Mouse (Mus musculus) CH12.LX (cell line): ENCODE data around the gene Ctc1. TPM values are rescaled to one million over a fixed set of nuclear protein-coding genes. Genes with fewer than 3 reads are reported as not detected.

Source experiments
- DNase-seq: peaks from one replicate; pipeline ENCODE4 v3.0.0-alpha.2; 2013; ENCODE audit errors: extremely low read depth
- H3K27ac ChIP-seq: 2 replicates; pipeline ENCODE4 v1.5.1; 2012; ENCODE audit warnings: low read depth, mild to moderate bottlenecking, control low read depth, moderate library complexity; ENCODE audit not compliant: insufficient read depth
- H3K27me3 ChIP-seq: replicated peaks from 2 replicates; pipeline ENCODE3; 2012; ENCODE audit warnings: inconsistent platforms
- H3K36me3 ChIP-seq, 2 experiments: replicated peaks in 1 of 2; 2 replicates each; pipeline versions ENCODE3 to v1.6.1; 2012; ENCODE audit warnings: inconsistent platforms in 1 of 2, low read length in 1 of 2, mild to moderate bottlenecking in 1 of 2, mixed read lengths in 1 of 2, moderate library complexity in 1 of 2; ENCODE audit not compliant: control insufficient read depth in 1 of 2, insufficient read depth in 1 of 2
- H3K4me1 ChIP-seq, 2 experiments: 2 replicates each; pipeline ENCODE4 v1.6.1; 2012; ENCODE audit warnings: inconsistent platforms in 1 of 2, moderate library complexity in 1 of 2; ENCODE audit not compliant: insufficient read depth in 2 of 2, control insufficient read depth in 1 of 2
- H3K4me2 ChIP-seq: 2 replicates; pipeline ENCODE4 v1.6.1; 2012; ENCODE audit warnings: low read depth, mild to moderate bottlenecking, control low read depth; ENCODE audit not compliant: poor library complexity, insufficient read depth, severe bottlenecking
- H3K4me3 ChIP-seq, 3 experiments: fragments of 150-350 bp in 1 of 3; sonication (generic) in 1 of 3; replicated peaks in 1 of 3; 2 replicates each; pipeline versions ENCODE3 to v1.5.1; 2011 to 2012; ENCODE audit warnings: low read depth in 2 of 3, low read length in 2 of 3, mild to moderate bottlenecking in 2 of 3, moderate library complexity in 2 of 3, control low read depth in 1 of 3, improper control_type of control experiment in 1 of 3, inconsistent platforms in 1 of 3, mixed read lengths in 1 of 3; ENCODE audit not compliant: poor library complexity in 1 of 3
- H3K79me2 ChIP-seq: replicated peaks from 2 replicates; pipeline ENCODE4 v1.6.1; 2012; ENCODE audit warnings: mild to moderate bottlenecking, moderate library complexity; ENCODE audit not compliant: control insufficient read depth, poor library complexity, insufficient read depth, severe bottlenecking; ENCODE audit errors: extremely low read depth
- H3K9ac ChIP-seq: 2 replicates; pipeline ENCODE4 v1.6.1; 2012; ENCODE audit warnings: low read depth, mild to moderate bottlenecking, control low read depth, moderate library complexity; ENCODE audit not compliant: insufficient read depth
- H3K9me3 ChIP-seq: replicated peaks from 2 replicates; pipeline ENCODE3; 2012; ENCODE audit warnings: low read length, inconsistent platforms, mixed read lengths
- BHLHE40 ChIP-seq: IDR thresholded peaks from 2 replicates; pipeline ENCODE4 v1.6.1; 2011; ENCODE audit warnings: mild to moderate bottlenecking, low read depth, low read length, improper control_type of control experiment
- CHD1 ChIP-seq: IDR thresholded peaks from 2 replicates; pipeline ENCODE4 v1.6.1; 2012; ENCODE audit warnings: low read depth, low read length, improper control_type of control experiment, inconsistent platforms
- CHD2 ChIP-seq: IDR thresholded peaks from 2 replicates; pipeline ENCODE4 v1.6.1; 2011; ENCODE audit warnings: low read length, improper control_type of control experiment
- CTCF ChIP-seq, 2 experiments: IDR thresholded peaks in 1 of 2; conservative IDR thresholded peaks in 1 of 2; 2 replicates each; pipeline ENCODE4 v1.5.1; 2011 to 2012; ENCODE audit warnings: low read depth in 2 of 2, low read length in 2 of 2, improper control_type of control experiment in 1 of 2, inconsistent platforms in 1 of 2, mild to moderate bottlenecking in 1 of 2, moderate library complexity in 1 of 2
- E2F4 ChIP-seq: IDR thresholded peaks from 2 replicates; pipeline ENCODE4 v1.6.1; 2011; ENCODE audit warnings: low read depth, low read length, improper control_type of control experiment; ENCODE audit not compliant: insufficient replicate concordance
- EP300 ChIP-seq: IDR thresholded peaks from 2 replicates; pipeline ENCODE4 v1.6.1; 2011; ENCODE audit warnings: low read length, improper control_type of control experiment
- ETS1 ChIP-seq: conservative IDR thresholded peaks from 2 replicates; pipeline ENCODE4 v1.6.1; 2012; ENCODE audit warnings: low read depth, mild to moderate bottlenecking, inconsistent platforms, low read length, improper control_type of control experiment, moderate library complexity
- HCFC1 ChIP-seq: IDR thresholded peaks from 2 replicates; pipeline ENCODE4 v1.6.1; 2012; ENCODE audit warnings: low read depth, mild to moderate bottlenecking, inconsistent platforms, low read length, improper control_type of control experiment
- JUN ChIP-seq: IDR thresholded peaks from 2 replicates; pipeline ENCODE4 v1.6.1; 2011; ENCODE audit warnings: low read depth, mild to moderate bottlenecking, low read length, improper control_type of control experiment, moderate library complexity; ENCODE audit not compliant: insufficient read depth
- KAT2A ChIP-seq: IDR thresholded peaks from 2 replicates; pipeline ENCODE4 v1.6.1; 2012; ENCODE audit warnings: low read length, improper control_type of control experiment, inconsistent platforms; ENCODE audit not compliant: insufficient replicate concordance
- MAX ChIP-seq: IDR thresholded peaks from 2 replicates; pipeline ENCODE4 v1.6.1; 2011; ENCODE audit warnings: low read length, improper control_type of control experiment
- MAZ ChIP-seq: IDR thresholded peaks from 2 replicates; pipeline ENCODE4 v1.6.1; 2012; ENCODE audit warnings: low read depth, mild to moderate bottlenecking, inconsistent platforms, low read length, improper control_type of control experiment, moderate library complexity
- MEF2A ChIP-seq: IDR thresholded peaks from 2 replicates; pipeline ENCODE4 v1.6.1; 2014; ENCODE audit warnings: low read depth, mild to moderate bottlenecking, inconsistent platforms, low read length, improper control_type of control experiment, borderline replicate concordance
- MXI1 ChIP-seq: IDR thresholded peaks from 2 replicates; pipeline ENCODE4 v1.6.1; 2011; ENCODE audit warnings: mild to moderate bottlenecking, low read depth, low read length, improper control_type of control experiment
- MYC ChIP-seq: IDR thresholded peaks from 2 replicates; pipeline ENCODE4 v1.6.1; 2011; ENCODE audit warnings: low read depth, mild to moderate bottlenecking, improper control_type of control experiment, low read length
- NELFE ChIP-seq: IDR thresholded peaks from 2 replicates; pipeline ENCODE4 v1.6.1; 2011; ENCODE audit warnings: low read depth, low read length, improper control_type of control experiment
- PAX5 ChIP-seq: IDR thresholded peaks from 2 replicates; pipeline ENCODE4 v1.6.1; 2012; ENCODE audit warnings: low read length, inconsistent platforms, mixed read lengths
- POLR2A ChIP-seq: IDR thresholded peaks from 2 replicates; pipeline ENCODE4 v1.6.1; 2011; ENCODE audit warnings: low read depth, mild to moderate bottlenecking, improper control_type of control experiment, low read length
- POLR2AphosphoS2 ChIP-seq: IDR thresholded peaks from 2 replicates; pipeline ENCODE4 v1.6.1; 2011; ENCODE audit warnings: low read depth, low read length, improper control_type of control experiment
- RAD21 ChIP-seq: IDR thresholded peaks from 2 replicates; pipeline ENCODE4 v1.6.1; 2011; ENCODE audit warnings: low read depth, mild to moderate bottlenecking, low read length, improper control_type of control experiment, moderate library complexity
- RCOR1 ChIP-seq: conservative IDR thresholded peaks from 2 replicates; pipeline ENCODE4 v1.6.1; 2012; ENCODE audit warnings: low read depth, mild to moderate bottlenecking, inconsistent platforms, low read length, improper control_type of control experiment
- SIN3A ChIP-seq: IDR thresholded peaks from 2 replicates; pipeline ENCODE4 v1.6.1; 2012; ENCODE audit warnings: low read length, improper control_type of control experiment, inconsistent platforms
- TBP ChIP-seq: conservative IDR thresholded peaks from 2 replicates; pipeline ENCODE4 v1.6.1; 2011; ENCODE audit warnings: low read depth, low read length, improper control_type of control experiment
- TCF12 ChIP-seq: IDR thresholded peaks from 2 replicates; pipeline ENCODE4 v1.6.1; 2014; ENCODE audit warnings: low read depth, mild to moderate bottlenecking, inconsistent platforms, low read length, improper control_type of control experiment
- UBTF ChIP-seq: IDR thresholded peaks from 2 replicates; pipeline ENCODE4 v1.6.1; 2012; ENCODE audit warnings: low read depth, mild to moderate bottlenecking, inconsistent platforms, low read length, improper control_type of control experiment, moderate library complexity
- USF1 ChIP-seq: IDR thresholded peaks from 2 replicates; pipeline ENCODE4 v1.6.1; 2014; ENCODE audit warnings: low read depth, mild to moderate bottlenecking, inconsistent platforms, low read length, improper control_type of control experiment
- USF2 ChIP-seq: conservative IDR thresholded peaks from 2 replicates; pipeline ENCODE4 v1.6.1; 2011; ENCODE audit warnings: low read depth, low read length, improper control_type of control experiment
- ZC3H11A ChIP-seq: IDR thresholded peaks from 2 replicates; pipeline ENCODE4 v1.6.1; 2012; ENCODE audit warnings: low read depth, mild to moderate bottlenecking, inconsistent platforms, low read length, improper control_type of control experiment
- ZMIZ1 ChIP-seq: IDR thresholded peaks from 2 replicates; pipeline ENCODE4 v1.6.1; 2012; ENCODE audit warnings: low read depth, mild to moderate bottlenecking, inconsistent platforms, low read length, improper control_type of control experiment
- ZNF384 ChIP-seq: IDR thresholded peaks from 2 replicates; pipeline ENCODE4 v1.6.1; 2012; ENCODE audit warnings: low read depth, low read length, improper control_type of control experiment, inconsistent platforms
- dilution Hi-C: fragments of 300-500 bp; cut with MboI; formaldehyde crosslinking; loops from 2 replicates; pipeline ENCODE4 v1.14.3; 2020; ENCODE audit warnings: low sequenced_read_pairs; ENCODE audit not compliant: extremely low pct_unique_long_range_greater_than_20kb, extremely low pct_ligation_motif_present
- in situ Hi-C: fragments of 300-500 bp; cut with MboI; formaldehyde crosslinking; loops from 3 replicates; pipeline ENCODE4 v1.14.3; 2019; ENCODE audit warnings: low sequenced_read_pairs, low pct_ligation_motif_present, low pct_unique_long_range_greater_than_20kb, mixed read lengths
- polyA plus RNA-seq: library from polyadenylated mRNA; unstranded; fragments of >175 nt; gene quantifications from 2 replicates; pipeline ENCODE4 v1.2.1, GENCODE M21; 2012; ENCODE audit warnings: low read depth; ENCODE audit not compliant: insufficient read length
- total RNA-seq, 2 experiments: library from RNA; depleted of rRNA; stranded (reverse); fragments of 300-350 nt in 1 of 2; fragments of >200 nt in 1 of 2; gene quantifications; 2 replicates each; pipeline ENCODE4 v1.2.3; 2012 to 2014

The Ctc1 gene
- total and polyA plus RNA-seq, 3 experiments: 20.5 to 69.8 (median 44.8) TPM

- peak; percentile 67; the same call in 1 of the 2 replicates for TF ChIP-seq UBTF
- no peak for TF ChIP-seq MEF2A
- peak; percentile 2; the same call in 1 of the 2 replicates for TF ChIP-seq MAZ
- TF ChIP-seq, all 38 proteins: peak for 2
- dilution Hi-C loops: no loop called here
- Histone ChIP-seq H3K4me2 (peak overlapping the region; percentile 64), H3K36me3 (peaks cover 0 to 10% of the 10 kb centered on the region in 2 experiments), H3K9ac (peak overlapping the region; percentile 92), H3K27me3 (peaks cover 3% of the 10 kb centered on the region), H3K79me2 (no peaks in the 10 kb centered on the region; the same call in none of the 2 replicates), H3K27ac (peak overlapping the region; percentile 53), H3K4me1 (peaks cover 0 to 34% of the 10 kb centered on the region in 2 experiments; a peak in 2 of 4 replicates), H3K4me3 (peak overlapping the region; percentile 77 to 87 (median 87)), H3K9me3 (no peaks in the 10 kb centered on the region)
- DNase-seq: no peak
- in situ Hi-C loops: loop anchor here (5.0 kb wide), 1 partner anchor 57 kb away; no protein-coding TSS in a partner anchor
These were observed 44.3 kb downstream of the Ctc1 start for GRCm38 (mm10) chr11:69059975-69060411.

- no peak for DNase-seq
- Histone ChIP-seq H3K79me2 (no peaks in the 10 kb centered on the region; the same call in none of the 2 replicates), H3K4me1 (peaks cover 0 to 34% of the 10 kb centered on the region in 2 experiments; a peak in 2 of 4 replicates)
- TF ChIP-seq USF2 (no peak), ZNF384 (no peak), MYC (no peak), SIN3A (0 out of 2 replicates have a peak, but pooled peaks have one; percentile 40), POLR2A (no peak), ETS1 (no peak), BHLHE40 (no peak), CHD1 (no peak), NELFE (no peak), JUN (no peak), RCOR1 (no peak), ZC3H11A (no peak), PAX5 (no peak), USF1 (no peak), EP300 (no peak), UBTF (peak; percentile 52), E2F4 (no peak), CTCF (conservative IDR thresholded peaks at IDR 0.05 in 1 of 2, IDR thresholded peaks at IDR 0.05 in 1 of 2; ENCODE audit: low read depth in 2 of 2, low read length in 2 of 2) (no peak), MXI1 (peak; percentile 24; the same call in 1 of the 2 replicates), TBP (no peak), CHD2 (0 out of 2 replicates have a peak, but pooled peaks have one; percentile 20), ZMIZ1 (no peak), POLR2AphosphoS2 (no peak), TCF12 (no peak), MAZ (no peak), HCFC1 (no peak), MAX (no peak), RAD21 (no peak), KAT2A (no peak), MEF2A (0 out of 2 replicates have a peak, but pooled peaks have one; percentile 14)
These were observed 44.9 kb downstream of the Ctc1 start for GRCm38 (mm10) chr11:69060448-69061254.

More at GRCm38 (mm10) chr11:69060448-69061254, 44.9 kb downstream of the Ctc1 start:
- peak overlapping the region; percentile 77 to 87 (median 87) for H3K4me3 ChIP-seq
- H3K27me3 ChIP-seq: peaks cover 3% of the 10 kb centered on the region
- H3K27ac ChIP-seq: peak overlapping the region; percentile 53
- in situ Hi-C loops (loop anchor here (5.0 kb wide), 1 partner anchor 57 kb away; no protein-coding TSS in a partner anchor), dilution Hi-C loops (no loop called here)
- H3K36me3 ChIP-seq: peaks cover 0 to 5% of the 10 kb centered on the region in 2 experiments
- H3K9me3 ChIP-seq: no peaks in the 10 kb centered on the region
- peak overlapping the region; percentile 64 for H3K4me2 ChIP-seq
- H3K9ac ChIP-seq: peak overlapping the region; percentile 92
